Mouse (Mus musculus): ENCODE data around the gene Ccdc142. TPM values are rescaled to one million over a fixed set of nuclear protein-coding genes. Genes with fewer than 3 reads are reported as not detected.

The Ccdc142 gene
- polyA plus RNA-seq, 1 experiment = 7.5 TPM

- Histone ChIP-seq H3K4me3 (ENCODE audit: low read depth, low read length) (no peak overlapping the region), H3K36me3 (ENCODE audit: control insufficient read depth, insufficient read depth, low read length) (peaks cover 8% of the 10 kb centered on the region; the same call in 1 of the 2 replicates), H3K27ac (ENCODE audit: insufficient read depth, low read depth, low read length) (no peak overlapping the region), H3K4me1 (ENCODE audit: control insufficient read depth, insufficient read depth, insufficient read length, low read length) (peaks cover 18% of the 10 kb centered on the region), H3K27me3 (ENCODE audit: control insufficient read depth, insufficient read depth, low read length) (peaks cover 43% of the 10 kb centered on the region)
- no peak for TF ChIP-seq POLR2A (IDR thresholded peaks at IDR 0.05; ENCODE audit: low read depth, low read length)
- TF ChIP-seq CTCF (IDR thresholded peaks at IDR 0.05; ENCODE audit: extremely low read depth, insufficient read length, insufficient replicate concordance, low read depth, low read length) = no peak
- 68% methylated on average over 8 of the region's 8 CpGs for WGBS
These were observed 35.4 kb upstream of the Ccdc142 start for GRCm38 (mm10) chr6:83065995-83066394.

GRCm38 (mm10) chr6:83066441-83066840 is 35.0 kb upstream of the Ccdc142 start:
- H3K4me3 ChIP-seq (ENCODE audit: low read depth, low read length) = no peak overlapping the region
- WGBS = 77% methylated on average over 6 of the region's 6 CpGs
- peaks cover 8% of the 10 kb centered on the region; the same call in 1 of the 2 replicates for H3K36me3 ChIP-seq (ENCODE audit: control insufficient read depth, insufficient read depth, low read length)
- peaks cover 47% of the 10 kb centered on the region for H3K27me3 ChIP-seq (ENCODE audit: control insufficient read depth, insufficient read depth, low read length)
- TF ChIP-seq POLR2A (IDR thresholded peaks at IDR 0.05; ENCODE audit: low read depth, low read length) = no peak
- no peak for TF ChIP-seq CTCF (IDR thresholded peaks at IDR 0.05; ENCODE audit: extremely low read depth, insufficient read length, insufficient replicate concordance, low read depth, low read length)
- H3K27ac ChIP-seq (ENCODE audit: insufficient read depth, low read depth, low read length) = no peak overlapping the region
- H3K4me1 ChIP-seq (ENCODE audit: control insufficient read depth, insufficient read depth, insufficient read length, low read length) = peaks cover 22% of the 10 kb centered on the region

GRCm38 (mm10) chr6:83068221-83068620 is 33.2 kb upstream of the Ccdc142 start:
- Histone ChIP-seq H3K27ac (ENCODE audit: insufficient read depth, low read depth, low read length) (no peak overlapping the region), H3K27me3 (ENCODE audit: control insufficient read depth, insufficient read depth, low read length) (peaks cover 62% of the 10 kb centered on the region), H3K36me3 (ENCODE audit: control insufficient read depth, insufficient read depth, low read length) (peaks cover 7% of the 10 kb centered on the region; the same call in 1 of the 2 replicates), H3K4me3 (ENCODE audit: low read depth, low read length) (peak overlapping the region; percentile 41), H3K4me1 (ENCODE audit: control insufficient read depth, insufficient read depth, insufficient read length, low read length) (peaks cover 22% of the 10 kb centered on the region)
- WGBS = 31% methylated on average over 8 of the region's 8 CpGs
- TF ChIP-seq CTCF (IDR thresholded peaks at IDR 0.05; ENCODE audit: extremely low read depth, insufficient read length, insufficient replicate concordance, low read depth, low read length) (no peak), POLR2A (IDR thresholded peaks at IDR 0.05; ENCODE audit: low read depth, low read length) (no peak)

DNA sequence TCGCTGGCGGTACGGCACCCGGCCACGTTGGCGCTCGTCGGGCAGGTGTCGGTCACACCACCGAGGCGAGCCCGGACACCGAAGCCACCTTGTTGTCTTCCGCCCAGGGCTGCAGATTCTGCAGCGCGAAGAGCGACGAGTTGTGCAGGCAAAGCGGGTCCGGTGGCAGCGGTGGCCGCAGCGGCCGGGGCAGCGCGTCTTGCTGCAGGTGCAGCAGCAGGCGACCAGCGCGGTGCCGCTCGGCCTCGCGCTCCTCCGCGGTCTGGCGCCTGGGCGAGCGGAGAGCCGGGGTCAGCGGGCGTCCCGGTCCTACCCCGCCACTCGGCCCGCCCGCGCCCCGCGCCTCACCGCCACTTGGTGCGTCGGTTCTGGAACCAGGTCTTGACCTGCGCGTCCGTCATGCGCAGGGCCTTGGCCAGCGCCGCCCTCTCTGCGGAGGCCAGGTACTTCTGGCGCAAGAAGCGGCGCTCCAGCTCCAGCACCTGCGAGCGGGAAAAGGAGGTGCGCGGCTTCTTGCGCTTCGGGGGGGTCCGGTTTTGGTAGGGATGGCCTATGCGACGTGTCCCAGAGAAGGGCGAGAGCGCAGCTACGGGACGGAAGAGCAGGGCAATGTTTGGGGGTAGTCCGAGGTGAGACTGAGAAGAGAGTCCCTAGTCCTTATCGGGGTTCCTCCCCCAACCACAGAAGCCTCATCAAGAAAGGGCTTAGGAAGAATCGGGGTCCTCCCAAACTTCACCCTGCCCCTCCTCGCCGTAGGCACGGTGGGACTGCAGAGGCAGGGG is 32.5 kb upstream of the Ccdc142 start:
- WGBS = 2% methylated on average over 81 of the region's 81 CpGs
- Histone ChIP-seq H3K4me1 (ENCODE audit: control insufficient read depth, insufficient read depth, insufficient read length, low read length) (peaks cover 22% of the 10 kb centered on the region), H3K36me3 (ENCODE audit: control insufficient read depth, insufficient read depth, low read length) (peaks cover 7% of the 10 kb centered on the region; the same call in 1 of the 2 replicates), H3K4me3 (ENCODE audit: low read depth, low read length) (peak overlapping the region; percentile 41), H3K27me3 (ENCODE audit: control insufficient read depth, insufficient read depth, low read length) (peaks cover 62% of the 10 kb centered on the region), H3K27ac (ENCODE audit: insufficient read depth, low read depth, low read length) (no peak overlapping the region)
- TF ChIP-seq CTCF (IDR thresholded peaks at IDR 0.05; ENCODE audit: extremely low read depth, insufficient read length, insufficient replicate concordance, low read depth, low read length) = no peak
- TF ChIP-seq POLR2A (IDR thresholded peaks at IDR 0.05; ENCODE audit: low read depth, low read length) = no peak; the same call in 1 of the 2 replicates

DNA sequence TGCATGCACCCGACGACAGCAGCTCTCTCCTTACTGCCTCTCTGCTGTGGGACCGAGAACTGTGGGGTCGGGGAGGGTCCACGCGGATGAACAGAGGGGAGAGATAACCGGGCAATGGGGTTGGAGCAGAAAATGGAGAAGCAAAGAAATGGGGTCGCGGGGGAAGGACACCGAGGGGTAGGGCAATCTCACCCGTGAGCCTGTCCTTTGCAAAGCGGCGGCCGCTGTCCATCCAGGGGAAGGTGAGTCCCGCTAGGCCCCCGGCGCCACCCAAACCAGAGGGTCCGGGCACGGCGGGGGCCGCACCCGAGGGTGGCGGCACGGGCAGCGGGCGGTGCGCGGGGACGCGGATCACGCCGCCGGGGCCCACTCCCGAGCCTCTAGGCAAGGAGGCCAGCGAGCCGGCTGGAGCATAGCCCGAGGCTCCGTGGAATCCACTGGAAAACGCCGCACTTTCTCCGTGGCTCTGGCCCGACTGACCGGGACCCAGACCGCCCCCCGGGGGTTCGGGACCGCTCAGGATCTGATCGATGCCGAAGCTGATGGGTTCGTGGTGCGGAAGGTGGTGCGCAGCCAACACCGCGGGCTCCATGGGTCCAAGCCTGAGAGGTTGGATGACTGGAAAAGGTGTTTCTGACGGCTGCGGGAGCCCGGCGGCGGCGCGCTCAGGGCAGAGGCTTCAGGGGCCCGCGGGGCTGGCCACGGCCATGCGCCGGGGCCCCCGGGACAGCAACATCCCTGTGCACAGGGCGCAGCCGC is 31.7 kb upstream of the Ccdc142 start:
- Histone ChIP-seq H3K4me1 (ENCODE audit: control insufficient read depth, insufficient read depth, insufficient read length, low read length) (peaks cover 22% of the 10 kb centered on the region), H3K36me3 (ENCODE audit: control insufficient read depth, insufficient read depth, low read length) (peaks cover 7% of the 10 kb centered on the region; the same call in 1 of the 2 replicates), H3K4me3 (ENCODE audit: low read depth, low read length) (peak overlapping the region; percentile 41), H3K27me3 (ENCODE audit: control insufficient read depth, insufficient read depth, low read length) (peaks cover 62% of the 10 kb centered on the region), H3K27ac (ENCODE audit: insufficient read depth, low read depth, low read length) (no peak overlapping the region)
- TF ChIP-seq POLR2A (IDR thresholded peaks at IDR 0.05; ENCODE audit: low read depth, low read length) (no peak), CTCF (IDR thresholded peaks at IDR 0.05; ENCODE audit: extremely low read depth, insufficient read length, insufficient replicate concordance, low read depth, low read length) (no peak)
- WGBS = 3% methylated on average over 69 of the region's 69 CpGs

- Histone ChIP-seq H3K27me3 (ENCODE audit: control insufficient read depth, insufficient read depth, low read length) (peaks cover 58% of the 10 kb centered on the region), H3K4me1 (ENCODE audit: control insufficient read depth, insufficient read depth, insufficient read length, low read length) (peaks cover 22% of the 10 kb centered on the region), H3K4me3 (ENCODE audit: low read depth, low read length) (peak within 1 kb of the TSS; percentile 41), H3K27ac (ENCODE audit: insufficient read depth, low read depth, low read length) (no peak within 1 kb of the TSS), H3K36me3 (ENCODE audit: control insufficient read depth, insufficient read depth, low read length) (peaks cover 7% of the 10 kb centered on the region; the same call in 1 of the 2 replicates)
- no peak for TF ChIP-seq POLR2A (IDR thresholded peaks at IDR 0.05; ENCODE audit: low read depth, low read length)
- no peak for TF ChIP-seq CTCF (IDR thresholded peaks at IDR 0.05; ENCODE audit: extremely low read depth, insufficient read length, insufficient replicate concordance, low read depth, low read length)
- 2% methylated on average over 10 of the region's 10 CpGs for WGBS
These were observed 31.3 kb upstream of the Ccdc142 start, which contains the start of gene Tlx2 for GRCm38 (mm10) chr6:83070247-83070310. TSS of gene Tlx2 (minus strand) at chr6:83070293.

All from small intestine, adult 2 months (tissue).